Mouse (Mus musculus): ENCODE results near the gene Ifit2.

Gene Ifit2

DNA sequence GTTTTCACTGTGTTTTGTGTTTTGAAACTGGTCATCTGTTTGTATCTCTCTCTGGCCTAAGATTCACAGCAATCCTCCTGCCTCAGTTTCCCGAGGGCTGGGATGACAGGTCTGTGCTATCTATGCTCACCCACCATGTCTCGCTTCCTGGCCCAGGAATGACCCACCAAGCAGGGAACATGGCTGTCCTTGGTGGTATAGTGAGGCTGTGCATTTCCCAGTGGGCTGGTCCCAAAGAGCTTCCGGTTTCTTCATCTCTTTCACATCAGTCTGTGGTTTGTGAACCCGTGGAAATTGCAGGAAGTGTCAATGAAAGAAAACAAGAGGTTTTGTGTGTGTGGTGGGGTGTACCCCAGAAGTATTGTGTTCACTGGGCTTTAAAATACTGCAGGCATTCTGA, 74.2 kb downstream of the Ifit2 start:
- ChIA-PET CTCF (interaction anchor here in 1 of 4 experiments (0.6 kb wide), 1 partner anchor 76 kb away, joined by 3 read pairs; no protein-coding TSS in a partner anchor), POLR2A (no interaction called here)

All from embryonic stem cell, embryonic (primary cell).